ENCODE assay signal across 8 mouse cellular contexts in the genomic region with DNA sequence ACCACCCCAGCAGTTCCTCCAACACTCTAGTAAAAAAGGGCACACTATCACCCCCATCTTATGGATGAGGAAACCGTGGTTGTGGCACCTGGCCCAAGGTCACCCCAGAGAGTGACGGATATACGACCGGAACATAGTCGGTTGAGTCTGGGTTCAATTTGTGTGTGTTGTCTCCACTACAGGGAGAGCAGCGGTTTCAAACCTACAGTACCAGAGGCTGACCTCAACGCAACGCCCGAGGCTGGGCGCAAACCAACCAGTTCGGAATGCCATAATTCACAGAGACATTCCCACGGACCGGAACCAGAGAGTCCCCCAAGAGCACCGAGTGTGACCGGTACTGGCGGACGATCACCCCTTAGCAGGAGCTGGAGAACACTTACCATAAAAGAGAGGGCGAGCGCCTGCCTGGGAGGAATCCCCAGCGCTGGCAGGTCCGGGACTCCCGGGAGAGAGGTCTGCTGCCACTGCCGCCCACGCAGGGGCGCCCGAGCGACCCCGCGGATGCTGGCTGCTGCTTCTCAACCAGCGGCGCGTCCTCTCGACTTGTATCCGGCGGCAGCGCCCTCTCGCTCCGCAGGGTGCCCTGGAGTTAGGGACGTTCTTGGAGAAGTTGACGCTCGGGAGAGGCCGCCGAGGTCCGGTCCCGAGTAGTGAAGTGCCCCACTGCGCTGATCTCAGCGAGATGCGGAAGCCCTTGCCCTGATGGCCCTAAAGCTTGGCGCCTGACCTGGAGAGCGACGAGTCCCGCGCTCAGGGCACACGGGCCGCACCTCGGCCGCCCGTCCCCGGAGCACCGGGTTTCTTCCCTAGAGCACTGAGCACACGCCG. TPM values are rescaled to one million over a fixed set of nuclear protein-coding genes. Genes with fewer than 3 reads are reported as not detected.
A peak's percentile ranks its signal among the peaks of the same experiment; 100 is the strongest.
DNase-seq lines count a peak whose midpoint lies in the region; ATAC-seq lines count a peak whose summit lies in the region.

No protein-coding gene starts in this region.

- no peaks in the 10 kb centered on the region for H3K9me3 ChIP-seq in hindbrain, embryonic 11.5 days (ENCODE audit: control insufficient read depth, low read length)

- H3K4me3 ChIP-seq in hindbrain, embryonic 11.5 days (ENCODE audit: low read depth, low read length), result peak overlapping the region; percentile 79

- ATAC-seq in hindbrain, embryonic 11.5 days (ENCODE audit: low FRiP score), result peak; percentile 42
- ATAC-seq in megakaryocyte-erythroid progenitor cell, adult 5-6 weeks (replicated peaks; ENCODE audit: low FRiP score, low TSS enrichment, poor library complexity, severe bottlenecking), result no peak

- H3K9ac ChIP-seq in hindbrain, embryonic 11.5 days (ENCODE audit: low read depth, low read length), result peak overlapping the region; percentile 97

- peaks cover 18% of the 10 kb centered on the region for H3K4me1 ChIP-seq in hindbrain, embryonic 11.5 days (replicated peaks; ENCODE audit: control insufficient read depth, insufficient read depth, low read length)

- peak overlapping the region; percentile 100 for H3K27ac ChIP-seq in hindbrain, embryonic 11.5 days (ENCODE audit: low read depth, low read length)

- peak; percentile 76 for DNase-seq in R1 (ENCODE audit: low read depth, low spot score)
- DNase-seq in cerebellum, postnatal 10 days, result peak; percentile 80 to 86
- peak; percentile 38 to 43 for DNase-seq in frontal cortex, postnatal 25 days (ENCODE audit: low spot score in 2 of 2)
- DNase-seq in hindbrain, embryonic 11.5 days (ENCODE audit: low spot score), result peak; percentile 85
- peak; percentile 72 to 76 for DNase-seq in layer of hippocampus, postnatal 14 days (ENCODE audit: low spot score in 2 of 2)
- DNase-seq in lung, postnatal 14 days, result peak; percentile 45
- DNase-seq in right cerebral cortex, adult 18-20 months, result peak; percentile 50

- H3K27me3 ChIP-seq in hindbrain, embryonic 11.5 days (ENCODE audit: control insufficient read depth, insufficient read depth, low read length), result no peaks in the 10 kb centered on the region

- H3K4me2 ChIP-seq in hindbrain, embryonic 11.5 days (replicated peaks; ENCODE audit: low read depth, low read length), result peak overlapping the region; percentile 85

- under 1% methylated on average over 61 of the region's 62 CpGs for WGBS in hindbrain, embryonic 11.5 days

- H3K36me3 ChIP-seq in hindbrain, embryonic 11.5 days (ENCODE audit: control insufficient read depth, insufficient read depth, low read length), result no peaks in the 10 kb centered on the region

RNA-seq across cellular contexts. Expression of gene Spsb4, which starts 0.6 kb away (rescaled TPM):
- polyA plus RNA-seq in hindbrain, embryonic 11.5 days (2014; fragmentation: Nextera tagmentation; extraction: Ambion mirVana), result 85.4 and 99.3 TPM in 2 replicates
- 1 to 10 TPM; 5.7 to 6.9 TPM for total RNA-seq in layer of hippocampus, postnatal 14 days (2021)
- total RNA-seq in megakaryocyte-erythroid progenitor cell, adult 5-6 weeks (2014; fragmentation: Nextera tagmentation), result not detected in 2 replicates
- total RNA-seq in megakaryocyte-erythroid progenitor cell, adult 5-6 weeks (2017), result not detected in 2 replicates

Comparison
In these comparisons a context has a peak if more than half of its experiments do, and no peak if none do; other contexts are left out.
1. RNA of gene Spsb4, which starts 0.6 kb away (total RNA-seq): 5.7 to 6.9 TPM in layer of hippocampus, postnatal 14 days; not detected in megakaryocyte-erythroid progenitor cell, adult 5-6 weeks; every median in the first group is over 4 times any median in the second.
2. Peak in every context shown above with its lines, with median percentiles within 50 percentile points of each other: DNase-seq.